Mouse (Mus musculus) lung, adult 2 months (tissue): ENCODE measurements around the gene Rnf34.

Experiments used
- CTCF ChIP-seq: fragments of 200-500 bp; IDR thresholded peaks from 2 replicates; pipeline ENCODE4 v1.5.1; 2011; ENCODE audit warnings: mild to moderate bottlenecking, low read length, control low read depth; ENCODE audit not compliant: insufficient read depth
- POLR2A ChIP-seq: fragments of 200-500 bp; IDR thresholded peaks from 2 replicates; pipeline ENCODE4 v1.6.1; 2011; ENCODE audit warnings: low read depth, mild to moderate bottlenecking, control low read depth, low read length, borderline replicate concordance; ENCODE audit errors: extremely low read depth

GRCm38 (mm10) chr5:122887926-122888611 is 38.2 kb downstream of the Rnf34 start:
- no peak for TF ChIP-seq CTCF
- no peak for TF ChIP-seq POLR2A
